Mouse (Mus musculus): ENCODE data around the gene Olfr771.
"Not testable (repeated sequence)": the region's sequence is repeated elsewhere in the genome, so short reads cannot be mapped to it uniquely, and the experiment has no call there.

Olfr771 gene

GRCm38 (mm10) chr10:129164651-129165050, at the start of gene Olfr771:
Gene Olfr771, minus strand, starts transcription at chr10:129164751.
- no peak for DNase-seq

DNA sequence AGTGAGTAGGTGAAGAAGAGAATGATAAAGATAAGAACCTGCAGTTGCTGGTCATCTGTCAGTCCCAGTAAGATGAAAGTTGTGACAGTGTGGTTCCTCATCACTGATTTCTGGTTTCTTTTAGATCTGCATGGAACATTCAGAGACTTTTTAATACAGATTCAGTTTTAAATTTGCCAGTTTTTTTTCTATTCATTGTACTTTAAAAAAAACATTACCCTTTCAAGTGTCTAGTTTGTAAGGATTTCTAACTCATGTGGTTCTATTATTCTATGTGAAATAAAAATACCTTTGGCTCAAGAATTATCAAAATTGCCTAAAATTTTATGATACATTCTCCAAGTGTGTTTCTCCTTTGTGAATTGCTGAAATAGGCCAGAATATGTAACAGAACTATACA, 22.8 kb upstream of the Olfr771 start, which contains the start of gene Olfr773:
Gene Olfr773 (minus strand): TSS at position 101 of the 400 bp plus-strand sequence.
- DNase-seq: not testable (repeated sequence)

DNA sequence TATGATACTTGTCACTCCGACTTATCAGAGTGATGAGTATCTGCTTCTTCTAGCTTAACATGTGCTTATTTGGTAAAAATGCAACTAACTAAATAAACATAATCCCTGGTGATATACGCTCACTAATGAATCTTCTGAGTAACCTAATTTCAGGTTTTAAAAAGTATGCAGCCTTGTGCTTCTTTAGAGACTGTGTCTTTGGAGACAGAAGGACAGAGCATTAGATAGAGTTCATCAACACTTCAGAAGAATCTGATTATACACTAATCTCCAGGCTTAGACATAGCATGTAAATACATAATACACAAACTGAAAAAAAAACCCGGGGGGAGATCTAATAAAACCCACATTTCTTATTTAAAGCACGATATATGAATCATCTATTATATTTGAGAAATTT, 13.3 kb upstream of the Olfr771 start, which contains the start of gene Olfr772:
Gene Olfr772 (minus strand): TSS at position 101 of the 400 bp plus-strand sequence.
- not testable (repeated sequence) for DNase-seq

DNA sequence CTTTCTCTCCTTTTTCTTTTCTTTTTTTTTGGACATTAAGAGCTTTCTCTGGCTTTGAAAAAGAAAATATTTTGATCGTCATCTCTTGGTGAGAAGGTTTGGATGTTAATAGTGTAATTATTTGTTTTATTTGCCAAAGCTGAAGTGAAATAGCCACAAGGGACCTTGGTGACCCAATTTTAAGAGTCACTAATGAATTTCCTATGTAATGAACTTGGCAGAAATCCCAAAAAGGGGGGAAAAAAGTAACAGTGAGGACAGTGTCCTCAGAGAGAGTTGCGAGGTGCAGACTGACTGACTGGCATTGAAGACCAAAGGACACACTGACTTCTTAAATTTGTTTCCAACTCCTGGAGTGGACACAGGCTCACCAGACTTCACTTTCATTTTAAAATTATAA, 25.7 kb downstream of the Olfr771 start, which contains the start of gene Olfr770:
Gene Olfr770 (minus strand): TSS at position 101 of the 400 bp plus-strand sequence.
- no peak for DNase-seq

GRCm38 (mm10) chr10:129117761-129118160, 46.8 kb downstream of the Olfr771 start, which contains the start of gene Olfr769:
Gene Olfr769, minus strand, starts transcription at chr10:129117861.
- DNase-seq: no peak

GRCm38 (mm10) chr10:129115146-129115545, 49.4 kb downstream of the Olfr771 start:
- no peak for DNase-seq

Data from thymus, postnatal 25 days (tissue).